ENCODE assay signal across 33 mouse cellular contexts in genomic region chr10:86765344-86765966, GRCm38 (mm10). TPM values are rescaled to one million over a fixed set of nuclear protein-coding genes. Genes with fewer than 3 reads are reported as not detected.
"Had no signal": no experiment of that assay in that cellular context is flagged by ENCODE, and none has a peak within 500 bp of the region (broad histone marks: within the 10 kb centered on the region; RNA-seq: fewer than 3 reads in every experiment).

No protein-coding gene starts in this region.

- H3K4me1 ChIP-seq: liver, embryonic 12.5 days had no signal

- H3K9me3 ChIP-seq: heart, embryonic 10.5 days; heart, embryonic 13.5 days; hindbrain, embryonic 13.5 days; hindbrain, embryonic 15.5 days; kidney, embryonic 15.5 days; limb, embryonic 13.5 days; limb, embryonic 15.5 days; liver, embryonic 12.5 days had no signal

- H3K27me3 ChIP-seq: heart, embryonic 13.5 days; hindbrain, embryonic 13.5 days; hindbrain, embryonic 15.5 days; kidney, embryonic 15.5 days; limb, embryonic 13.5 days; limb, embryonic 15.5 days had no signal

- H3K27ac ChIP-seq: heart, embryonic 10.5 days; heart, embryonic 13.5 days; hindbrain, embryonic 13.5 days; hindbrain, embryonic 15.5 days; hindbrain, postnatal 0 days; kidney, embryonic 15.5 days; kidney, postnatal 0 days; limb, embryonic 13.5 days; limb, embryonic 15.5 days; liver, embryonic 12.5 days had no signal

- H3K9ac ChIP-seq: forebrain, postnatal 0 days; heart, embryonic 13.5 days; hindbrain, embryonic 13.5 days; hindbrain, embryonic 15.5 days; kidney, embryonic 15.5 days; limb, embryonic 13.5 days; limb, embryonic 15.5 days; liver, embryonic 12.5 days had no signal

- H3K4me3 ChIP-seq: heart, embryonic 10.5 days; heart, embryonic 13.5 days; hindbrain, embryonic 13.5 days; hindbrain, embryonic 15.5 days; kidney, embryonic 15.5 days; limb, embryonic 13.5 days; limb, embryonic 15.5 days; liver, embryonic 12.5 days had no signal

- DNase-seq: forebrain, postnatal 0 days; gastrocnemius, postnatal 14 days; gastrocnemius, postnatal 36 days; heart, adult 18-20 months; heart, postnatal 10 days; heart, postnatal 36 days; kidney, adult 11 months; kidney, adult 2 months; kidney, adult 9 months; kidney, postnatal 14 days; kidney, postnatal 36 days; layer of hippocampus, adult 9-11 months; layer of hippocampus, postnatal 36 days; left cerebral cortex, postnatal 4 days had no signal

- ATAC-seq: forebrain, postnatal 0 days; hindbrain, postnatal 0 days; intestine, embryonic 16.5 days; liver, embryonic 12.5 days had no signal

- H3K4me2 ChIP-seq: heart, embryonic 13.5 days; hindbrain, embryonic 13.5 days; hindbrain, embryonic 15.5 days; kidney, embryonic 15.5 days; limb, embryonic 13.5 days; limb, embryonic 15.5 days; liver, embryonic 12.5 days had no signal

- H3K36me3 ChIP-seq: heart, embryonic 10.5 days; heart, embryonic 13.5 days; hindbrain, embryonic 13.5 days; hindbrain, embryonic 15.5 days; kidney, embryonic 15.5 days; limb, embryonic 13.5 days; limb, embryonic 15.5 days; liver, embryonic 12.5 days had no signal

RNA-seq across cellular contexts. Expression of gene Gm49358, which starts 1.7 kb away (rescaled TPM):
- polyA plus RNA-seq: forebrain, postnatal 0 days; frontal cortex, adult 2 months; gonadal fat pad, adult 2 months; heart, embryonic 10.5 days; heart, embryonic 13.5 days; heart, embryonic 16.5 days; hindbrain, embryonic 11.5 days; hindbrain, embryonic 13.5 days; hindbrain, embryonic 15.5 days; hindbrain, postnatal 0 days; intestine, embryonic 14.5 days; intestine, embryonic 16.5 days; kidney, adult 2 months; kidney, embryonic 15.5 days; kidney, postnatal 0 days; large intestine, adult 2 months; limb, embryonic 11.5 days; limb, embryonic 15.5 days; liver, adult 2 months; liver, embryonic 12.5 days had no signal
